Mouse (Mus musculus) embryo, embryonic 11.5 days (tissue): ENCODE data around the gene Cep89.

Source experiments
- DNase-seq: peaks from one replicate; pipeline ENCODE4 v3.0.0-alpha.2; 2012; ENCODE audit warnings: low read depth, low spot score

The Cep89 gene

DNA sequence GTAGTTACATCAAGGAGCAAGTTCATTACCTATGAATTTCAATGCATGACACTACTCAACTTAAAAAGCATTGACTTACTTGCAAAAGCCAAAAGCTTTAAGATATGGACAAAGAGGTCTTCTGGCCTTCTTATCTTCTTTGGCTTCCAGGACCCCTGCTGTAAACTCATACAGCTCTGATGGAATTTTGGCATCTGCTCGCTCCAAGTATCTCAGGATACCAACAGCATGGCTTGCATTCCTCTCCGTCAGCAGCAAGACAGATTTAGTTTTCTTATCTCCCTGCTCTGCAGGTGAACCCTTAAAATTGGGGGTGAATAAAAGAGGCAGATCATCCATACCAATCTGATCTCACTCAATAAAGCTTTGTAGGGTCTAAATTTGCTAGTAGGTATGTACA lies 88.3 kb downstream of the Cep89 start:
- DNase-seq = no peak

DNA sequence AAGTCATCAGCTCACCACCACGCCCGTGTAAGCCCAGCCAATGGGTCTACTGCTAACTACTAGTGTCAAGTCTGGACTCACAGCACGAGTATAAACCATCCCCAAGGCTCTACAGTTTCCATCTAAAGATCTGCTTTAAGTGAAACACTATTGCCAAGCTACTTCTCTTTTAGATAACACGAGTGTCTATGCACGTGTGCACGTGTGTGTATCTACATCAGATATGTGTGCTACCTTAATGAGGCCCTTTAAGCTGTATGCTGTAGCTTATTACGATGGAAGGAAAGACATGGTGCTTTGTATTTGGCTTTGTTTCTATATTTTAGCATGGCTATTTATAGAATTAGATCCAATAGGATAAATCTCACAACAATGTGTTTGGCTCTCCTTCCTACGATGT lies 89.7 kb downstream of the Cep89 start:
- no peak for DNase-seq
